Mouse (Mus musculus): Measurements from ENCODE around the gene Gc.

- no peak for TF ChIP-seq CTCF (IDR thresholded peaks at IDR 0.05; ENCODE audit: extremely low read depth, insufficient read depth, low read length)
- no peak for TF ChIP-seq POLR2A (IDR thresholded peaks at IDR 0.05; ENCODE audit: extremely low read depth, insufficient read depth, low read length)
Measured at GRCm38 (mm10) chr5:89368045-89368743, 89.5 kb downstream of the Gc start.

All from cortical plate, adult 2 months (tissue).